Mouse (Mus musculus): ENCODE measurements around the gene Ndufaf3.
A peak's percentile ranks its signal among the peaks of the same experiment; 100 is the strongest.

Ndufaf3 gene

GRCm38 (mm10) chr9:108573774-108574690 is 6.8 kb upstream of the Ndufaf3 start:
- no peak for DNase-seq (ENCODE audit: low spot score)

DNA sequence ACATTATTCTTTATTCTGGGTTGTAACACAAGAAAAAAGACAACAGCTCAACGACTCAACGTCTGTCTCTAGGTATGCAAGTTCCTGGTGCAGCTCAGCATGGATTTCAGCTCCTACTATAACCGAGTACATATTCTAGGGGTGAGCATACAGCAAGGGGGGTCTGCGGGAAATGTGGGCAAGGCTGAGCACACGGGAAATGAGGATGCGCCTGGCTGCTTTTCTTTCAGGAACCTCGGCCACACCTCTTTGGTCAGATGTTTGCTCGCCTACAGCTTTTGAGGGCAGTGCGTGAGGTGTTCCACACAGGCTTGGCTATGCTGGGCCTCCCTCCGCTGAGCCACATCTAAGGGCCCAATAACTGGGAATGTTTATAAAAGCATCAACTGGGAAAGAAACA is 5.1 kb upstream of the Ndufaf3 start:
- no peak for DNase-seq (ENCODE audit: low spot score)

DNA sequence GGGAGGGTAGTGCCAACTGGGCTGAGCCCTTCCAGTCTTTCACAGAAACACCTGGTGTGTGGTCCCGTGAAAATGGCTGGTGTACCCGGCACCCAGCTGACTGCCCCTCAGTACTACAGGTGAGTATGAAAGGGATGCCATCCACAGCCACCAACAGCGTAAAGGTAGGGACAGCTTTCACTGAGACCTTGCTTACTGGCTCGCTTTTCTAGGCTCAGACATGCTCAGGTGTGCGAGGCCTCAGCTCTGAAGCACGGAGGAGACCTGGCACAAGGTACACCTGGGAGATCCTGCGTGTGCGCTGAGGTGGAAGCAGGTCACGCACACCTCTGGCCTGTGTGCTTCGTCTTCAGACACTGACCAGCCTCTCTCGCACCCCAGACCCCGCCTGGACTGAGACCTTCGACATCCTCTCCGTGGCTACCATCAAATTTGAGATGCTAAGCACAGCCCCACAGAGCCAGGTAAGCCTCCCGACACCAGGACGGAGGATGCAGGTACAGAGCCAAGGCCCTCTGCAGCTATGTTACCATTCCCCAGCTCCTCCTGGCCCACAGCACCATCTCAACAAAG is 4.3 kb upstream of the Ndufaf3 start:
- no peak for DNase-seq (ENCODE audit: low spot score)

DNA sequence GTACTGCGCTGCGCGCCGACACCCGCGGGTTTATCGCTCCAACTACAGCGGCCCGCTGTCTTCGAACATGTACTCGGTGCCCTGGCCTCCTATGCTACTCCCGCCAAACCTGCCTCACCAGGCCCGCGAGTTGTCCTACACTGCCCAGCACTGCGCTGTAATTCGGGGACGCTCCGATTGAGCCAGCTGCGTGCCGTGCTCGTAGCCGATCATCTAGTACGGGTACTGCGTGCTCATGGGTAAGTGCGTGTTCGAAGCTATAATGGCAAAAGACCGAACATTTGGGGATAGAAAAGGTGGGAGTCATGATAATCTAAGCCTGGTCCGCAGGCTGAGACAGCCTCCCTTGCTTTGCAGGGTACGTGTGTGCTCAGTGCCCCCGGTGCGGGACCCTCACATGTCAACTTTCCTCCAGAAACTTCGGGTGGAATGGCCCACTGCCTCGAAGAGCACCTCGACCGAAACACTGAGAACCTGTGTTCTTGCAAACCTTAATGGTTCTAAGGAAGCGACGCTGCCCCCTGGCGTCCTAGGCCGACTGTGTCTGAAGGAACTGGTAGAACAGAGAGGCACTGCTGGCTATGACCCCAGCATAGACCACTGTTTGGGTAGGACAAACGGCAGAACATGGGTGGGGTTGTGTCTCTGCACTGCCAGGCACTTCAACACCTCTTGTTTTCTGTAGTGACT is 3.1 kb upstream of the Ndufaf3 start:
- DNase-seq (ENCODE audit: low spot score), result peak; percentile 71

GRCm38 (mm10) chr9:108569381-108570206 is 2.4 kb upstream of the Ndufaf3 start, which contains the start of gene Dalrd3:
TSS of gene Dalrd3 (plus strand) at chr9:108569886.
- peak; percentile 78 for DNase-seq (ENCODE audit: low spot score)

GRCm38 (mm10) chr9:108568511-108568921 is 1.3 kb upstream of the Ndufaf3 start:
- DNase-seq (ENCODE audit: low spot score), result no peak

DNA sequence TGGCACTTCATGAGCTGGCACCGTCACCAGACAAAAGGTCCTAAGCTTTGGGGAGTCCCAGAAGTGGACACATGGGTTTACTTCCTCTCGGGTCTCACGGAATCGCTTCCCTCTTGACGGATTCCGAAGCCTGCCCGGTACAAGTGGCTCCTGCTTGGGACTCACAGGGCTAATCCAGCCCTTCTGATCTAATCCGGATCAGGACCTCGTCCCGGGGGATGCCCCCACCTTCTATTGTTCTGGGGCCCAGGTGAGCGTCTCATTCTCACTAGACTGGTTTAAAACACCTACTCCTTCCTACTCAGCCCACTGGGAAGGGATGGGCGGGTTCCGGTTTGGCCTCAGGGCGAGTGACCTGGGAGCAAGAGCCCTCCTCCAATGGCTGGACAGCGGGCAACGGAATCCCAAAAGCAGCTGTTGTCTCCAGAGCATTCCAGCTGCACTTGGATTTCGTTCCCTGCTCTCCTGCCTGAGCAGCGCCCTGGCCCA is 741 bp upstream of the Ndufaf3 start:
- DNase-seq (ENCODE audit: low spot score), result peak; percentile 22

DNA sequence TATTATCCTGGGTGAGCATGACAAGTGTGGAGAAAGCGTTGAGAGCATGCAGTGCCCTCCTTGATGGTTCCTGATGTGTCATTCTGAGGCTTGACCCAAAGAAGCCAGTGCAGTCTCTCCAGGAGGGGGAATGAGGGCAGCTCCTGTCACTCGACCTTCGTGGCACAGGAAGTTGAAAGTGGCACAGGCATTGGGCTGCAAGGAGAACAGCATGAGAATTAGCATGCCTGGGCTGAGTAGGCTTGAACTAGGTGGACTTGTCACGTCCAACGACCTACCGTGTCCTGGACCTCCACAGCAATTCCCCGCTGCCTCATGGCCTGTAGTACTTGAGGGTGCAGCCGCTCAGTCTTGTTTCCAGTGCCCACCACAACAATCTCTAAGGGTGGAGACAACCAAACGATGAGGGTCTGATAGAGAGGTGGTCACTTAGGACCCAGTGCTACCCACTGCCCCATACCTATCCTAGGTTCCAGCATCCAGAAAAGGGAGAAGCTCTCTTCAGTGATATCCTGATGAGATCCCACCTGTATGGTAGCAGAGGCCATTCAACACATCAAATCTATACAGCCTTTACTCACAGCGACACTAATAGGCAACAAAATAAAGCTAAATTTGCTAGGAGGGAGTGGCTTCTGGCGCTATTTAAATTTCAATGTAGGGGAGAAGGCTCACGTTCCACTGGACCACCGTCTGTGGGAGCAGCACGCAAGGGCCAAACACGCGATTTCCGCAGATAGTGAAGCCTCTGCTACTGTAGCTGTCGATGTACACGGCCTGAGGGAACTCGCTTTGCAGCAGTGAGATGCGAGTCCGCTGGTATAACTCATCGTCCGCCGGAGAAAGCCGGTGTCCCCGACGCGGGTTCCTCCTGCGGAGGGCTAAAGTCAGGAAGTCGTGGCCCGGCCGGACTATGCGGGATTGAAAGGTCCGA is 1.1 kb downstream of the Ndufaf3 start:
- DNase-seq (ENCODE audit: low spot score), result no peak

DNA sequence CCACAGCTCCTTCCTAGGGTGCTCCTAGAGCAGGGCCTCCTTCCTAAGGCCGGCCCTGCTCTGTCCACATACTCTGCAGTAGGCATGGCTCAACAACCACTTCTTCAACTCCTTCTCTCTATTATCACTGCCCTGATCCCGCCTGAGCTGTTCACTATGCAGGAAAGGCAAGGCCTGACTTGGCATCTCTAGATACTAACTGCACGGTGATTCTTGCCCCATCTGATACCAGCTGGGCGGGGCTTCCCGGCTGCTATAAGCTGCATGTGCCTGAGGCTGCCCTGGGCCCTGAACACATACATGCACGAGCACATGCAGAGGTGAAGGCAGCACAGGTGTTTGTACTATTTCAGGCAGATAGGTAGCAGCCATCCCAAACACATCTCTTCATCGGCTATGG is 3.1 kb downstream of the Ndufaf3 start:
- DNase-seq (ENCODE audit: low spot score), result no peak

DNA sequence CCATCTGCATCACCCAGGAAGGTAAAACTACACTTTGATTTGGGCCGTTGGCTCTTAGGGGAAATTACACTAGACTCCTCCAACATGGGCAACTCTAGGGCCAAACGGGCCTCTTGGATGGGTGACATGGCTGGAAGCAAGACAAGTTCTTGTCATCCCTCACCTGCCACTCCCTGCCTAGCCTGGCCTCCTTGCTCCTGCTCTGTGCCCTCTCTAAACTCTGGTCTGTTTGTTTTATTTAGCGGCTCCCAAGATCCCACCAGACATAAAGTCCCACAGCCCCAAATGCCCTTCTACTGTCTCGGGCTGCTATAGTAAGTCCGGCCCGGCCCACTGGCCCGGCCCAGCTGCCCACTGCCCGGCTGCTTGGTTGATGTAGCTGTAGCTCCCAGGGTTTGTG is 3.6 kb downstream of the Ndufaf3 start:
- no peak for DNase-seq (ENCODE audit: low spot score)

- peak; percentile 91 for DNase-seq (ENCODE audit: low spot score)
Observed at GRCm38 (mm10) chr9:108560227-108560841, 6.9 kb downstream of the Ndufaf3 start, which contains the start of gene Impdh2. TSS of gene Impdh2 (plus strand) at chr9:108560286.

GRCm38 (mm10) chr9:108559169-108559568 is 8.1 kb downstream of the Ndufaf3 start:
- DNase-seq (ENCODE audit: low spot score), result no peak

- no peak for DNase-seq (ENCODE audit: low spot score)
Observed at GRCm38 (mm10) chr9:108546875-108547274, 20.4 kb downstream of the Ndufaf3 start.

- DNase-seq (ENCODE audit: low spot score), result no peak
Observed at GRCm38 (mm10) chr9:108545986-108546385, 21.2 kb downstream of the Ndufaf3 start.

- no peak for DNase-seq (ENCODE audit: low spot score)
Observed at GRCm38 (mm10) chr9:108540846-108541245, 26.4 kb downstream of the Ndufaf3 start.

DNA sequence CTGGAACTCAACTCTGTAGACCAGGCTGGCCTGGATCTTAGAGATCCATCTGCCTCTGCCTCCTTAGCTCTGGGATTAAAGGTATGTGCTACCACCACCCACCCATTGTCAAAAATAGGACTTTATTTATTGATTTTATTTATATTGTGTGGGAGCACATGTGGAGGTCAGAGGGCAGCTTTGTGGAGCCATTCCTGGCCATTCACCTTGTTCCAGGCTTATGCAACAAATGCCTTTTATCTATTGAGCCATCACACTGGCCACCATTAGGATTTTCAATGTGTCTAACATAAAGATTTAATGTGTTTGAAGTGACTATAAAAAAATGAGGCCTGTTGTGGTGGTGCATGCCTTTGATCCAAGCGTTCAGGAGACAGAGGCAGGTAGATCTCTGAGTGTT is 35.7 kb downstream of the Ndufaf3 start:
- DNase-seq (ENCODE audit: low spot score), result no peak

DNA sequence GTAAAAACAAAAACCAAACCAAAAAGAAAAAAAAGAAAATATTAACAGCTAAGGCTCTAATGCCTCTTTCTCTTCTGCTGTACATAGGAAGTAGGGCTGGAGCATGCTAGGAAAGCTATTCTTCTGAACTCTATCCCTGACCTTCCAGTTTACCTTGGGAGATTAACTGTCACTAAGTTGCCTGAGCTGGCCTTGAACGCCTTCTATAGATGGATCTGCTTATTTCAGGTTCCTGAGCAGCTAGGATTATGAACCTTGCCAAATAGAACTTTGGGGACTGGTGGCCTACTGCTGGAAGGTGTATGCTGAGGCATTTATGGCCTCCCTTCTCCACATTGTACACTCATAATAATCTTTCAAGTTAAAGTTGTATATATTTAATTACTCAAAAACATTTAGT is 36.3 kb downstream of the Ndufaf3 start:
- no peak for DNase-seq (ENCODE audit: low spot score)

DNA sequence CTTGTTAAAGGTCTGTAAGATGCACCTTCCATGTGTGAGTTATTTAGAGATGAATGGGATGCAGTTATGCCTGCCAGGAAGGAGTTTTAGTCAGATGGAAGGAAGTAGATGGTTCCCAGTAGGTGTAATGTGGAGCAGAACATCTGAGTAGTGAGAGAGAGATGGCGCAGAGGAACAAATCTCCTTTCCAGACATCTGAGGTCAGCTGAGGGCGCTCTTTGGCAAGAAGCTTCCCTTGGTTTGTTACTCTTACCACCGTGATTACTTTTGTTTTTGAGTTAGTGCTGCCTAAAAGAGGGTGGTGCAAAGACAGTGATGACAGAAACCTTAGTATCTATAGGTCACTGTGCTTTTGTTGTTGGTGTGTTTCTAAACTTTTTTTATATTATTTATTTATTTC is 41.8 kb downstream of the Ndufaf3 start:
- no peak for DNase-seq (ENCODE audit: low spot score)

GRCm38 (mm10) chr9:108523341-108523740 is 43.9 kb downstream of the Ndufaf3 start:
- DNase-seq (ENCODE audit: low spot score), result no peak

DNA sequence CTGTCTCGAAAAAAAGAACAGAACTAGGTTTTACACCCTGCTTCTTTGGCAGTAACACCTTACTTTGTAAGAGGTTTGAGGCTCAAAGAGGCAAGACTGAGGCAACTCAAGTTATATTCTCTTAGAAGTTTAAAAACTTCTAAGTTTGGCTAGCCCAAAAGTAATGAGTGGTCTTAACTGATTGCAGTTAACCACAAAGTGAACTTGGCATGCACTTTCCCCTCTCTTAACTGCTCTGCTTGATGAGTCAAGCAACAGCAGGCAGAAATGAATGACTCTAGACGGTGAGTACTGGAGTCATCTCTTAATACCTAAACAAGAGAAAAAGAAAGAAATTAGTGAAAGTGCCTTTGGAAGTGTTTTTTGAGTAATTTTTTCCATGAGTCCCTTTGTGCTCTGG is 45.6 kb downstream of the Ndufaf3 start:
- no peak for DNase-seq (ENCODE audit: low spot score)

All from spleen, adult 12 weeks (tissue).